Mouse (Mus musculus) forebrain, embryonic 11.5 days (tissue): Measurements from ENCODE around the gene Syt9. TPM values are rescaled to one million over a fixed set of nuclear protein-coding genes. Genes with fewer than 3 reads are reported as not detected.

Source experiments
- ATAC-seq: fragments of 200-750 bp; cut with Nextera tagmentation; replicated peaks from 2 replicates; pipeline ENCODE4 v1.8.0; 2017; ENCODE audit warnings: moderate TSS enrichment; ENCODE audit not compliant: low FRiP score
- DNase-seq: peaks from one replicate; pipeline ENCODE4 v3.0.0-alpha.2; 2017; ENCODE audit warnings: low spot score
- H3K27ac ChIP-seq: fragments of 300-500 bp; sonication (generic); 2 replicates; pipeline ENCODE4 v1.5.1; 2014; ENCODE audit warnings: low read depth, low read length
- H3K27me3 ChIP-seq: fragments of 300-500 bp; sonication (generic); 2 replicates; pipeline ENCODE4 v1.6.1; 2014; ENCODE audit warnings: mild to moderate bottlenecking, low read length, mixed read lengths; ENCODE audit not compliant: control insufficient read depth, insufficient read depth
- H3K36me3 ChIP-seq: fragments of 300-500 bp; sonication (generic); 2 replicates; pipeline ENCODE4 v1.6.1; 2014; ENCODE audit warnings: mild to moderate bottlenecking, low read length, moderate library complexity, mixed read lengths; ENCODE audit not compliant: control insufficient read depth, insufficient read depth
- H3K4me1 ChIP-seq: fragments of 300-500 bp; sonication (generic); replicated peaks from 2 replicates; pipeline ENCODE4 v1.6.1; 2014; ENCODE audit warnings: low read length, mixed read lengths; ENCODE audit not compliant: control insufficient read depth, insufficient read depth
- H3K4me2 ChIP-seq: fragments of 300-500 bp; sonication (generic); 2 replicates; pipeline ENCODE4 v1.6.1; 2014; ENCODE audit warnings: low read depth, mild to moderate bottlenecking, low read length, moderate library complexity, mixed read lengths; ENCODE audit not compliant: severe bottlenecking
- H3K4me3 ChIP-seq: fragments of 300-500 bp; sonication (generic); 2 replicates; pipeline ENCODE4 v1.5.1; 2014; ENCODE audit warnings: low read depth, low read length
- H3K9ac ChIP-seq: fragments of 300-500 bp; sonication (generic); 2 replicates; pipeline ENCODE4 v1.6.1; 2014; ENCODE audit warnings: low read length
- H3K9me3 ChIP-seq: fragments of 300-500 bp; sonication (generic); 2 replicates; pipeline ENCODE4 v1.6.1; 2016; ENCODE audit warnings: low read length, mixed read lengths; ENCODE audit not compliant: control insufficient read depth
- WGBS: fragments of 180-500 bp; shearing (Covaris S2); extraction: QIAGEN DNeasy Blood & Tissue Kit; methylation state at CpG from one replicate; pipeline ENCODE4 v1.1.7; 2014; 5-methylcytosine and 5-hydroxymethylcytosine counted together
- polyA plus RNA-seq: library from polyadenylated mRNA; unstranded; fragments of >200 nt; fragmentation: Nextera tagmentation; extraction: Ambion mirVana; gene quantifications from 2 replicates; pipeline ENCODE4 v1.2.1, GENCODE M21; 2014

Syt9 gene
- polyA plus RNA-seq, 1 experiment from 2014 or later, result 5.6 TPM

- Histone ChIP-seq H3K36me3 (no peaks in the 10 kb centered on the region), H3K27ac (no peak overlapping the region), H3K4me2 (no peak overlapping the region), H3K9ac (no peak overlapping the region), H3K4me3 (no peak overlapping the region), H3K4me1 (no peaks in the 10 kb centered on the region), H3K27me3 (no peaks in the 10 kb centered on the region), H3K9me3 (no peaks in the 10 kb centered on the region)
- no peak for ATAC-seq
- DNase-seq, result no peak
- WGBS, result 97% methylated on average over 3 of the region's 3 CpGs
These were observed 66.9 kb downstream of the Syt9 start for GRCm38 (mm10) chr7:107437381-107437780.

GRCm38 (mm10) chr7:107444579-107444978 lies 74.1 kb downstream of the Syt9 start:
- H3K4me2 ChIP-seq, result no peak overlapping the region
- no peaks in the 10 kb centered on the region for H3K9me3 ChIP-seq
- ATAC-seq, result no peak

GRCm38 (mm10) chr7:107454660-107455059 lies 84.1 kb downstream of the Syt9 start:
- H3K27ac ChIP-seq, result no peak overlapping the region

More at GRCm38 (mm10) chr7:107444579-107444978, 74.1 kb downstream of the Syt9 start:
- no peaks in the 10 kb centered on the region for H3K27me3 ChIP-seq
- no peaks in the 10 kb centered on the region for H3K36me3 ChIP-seq
- H3K9ac ChIP-seq, result no peak overlapping the region
- no peak overlapping the region for H3K4me3 ChIP-seq
- DNase-seq, result no peak
- H3K4me1 ChIP-seq, result no peaks in the 10 kb centered on the region
- no peak overlapping the region for H3K27ac ChIP-seq

GRCm38 (mm10) chr7:107455118-107455521 lies 84.6 kb downstream of the Syt9 start:
- Histone ChIP-seq H3K9me3 (no peaks in the 10 kb centered on the region), H3K9ac (no peak overlapping the region), H3K4me1 (no peaks in the 10 kb centered on the region), H3K27me3 (no peaks in the 10 kb centered on the region), H3K4me3 (no peak overlapping the region), H3K4me2 (no peak overlapping the region), H3K27ac (no peak overlapping the region), H3K36me3 (no peaks in the 10 kb centered on the region)
- 84% methylated on average over 5 of the region's 5 CpGs for WGBS
- ATAC-seq (no peak), DNase-seq (no peak)

More at GRCm38 (mm10) chr7:107454660-107455059, 84.1 kb downstream of the Syt9 start:
- Histone ChIP-seq H3K4me3 (no peak overlapping the region), H3K36me3 (no peaks in the 10 kb centered on the region), H3K9me3 (no peaks in the 10 kb centered on the region), H3K4me2 (no peak overlapping the region), H3K9ac (no peak overlapping the region), H3K4me1 (no peaks in the 10 kb centered on the region), H3K27me3 (no peaks in the 10 kb centered on the region)
- ATAC-seq, result no peak
- 86% methylated on average over 2 of the region's 2 CpGs for WGBS
- no peak for DNase-seq

GRCm38 (mm10) chr7:107461167-107461566 lies 90.6 kb downstream of the Syt9 start:
- Histone ChIP-seq H3K4me3 (no peak overlapping the region), H3K36me3 (no peaks in the 10 kb centered on the region), H3K27me3 (no peaks in the 10 kb centered on the region), H3K27ac (no peak overlapping the region), H3K4me2 (no peak overlapping the region), H3K9me3 (no peaks in the 10 kb centered on the region), H3K4me1 (no peaks in the 10 kb centered on the region), H3K9ac (no peak overlapping the region)
- ATAC-seq (no peak), DNase-seq (no peak)
- 79% methylated on average over 4 of the region's 4 CpGs for WGBS

- Histone ChIP-seq H3K9ac (no peak overlapping the region), H3K9me3 (no peaks in the 10 kb centered on the region), H3K4me2 (no peak overlapping the region), H3K27me3 (no peaks in the 10 kb centered on the region), H3K4me3 (no peak overlapping the region), H3K36me3 (no peaks in the 10 kb centered on the region), H3K27ac (no peak overlapping the region), H3K4me1 (no peaks in the 10 kb centered on the region)
- DNase-seq (no peak), ATAC-seq (no peak)
- WGBS, result 62% methylated on average over 1 of the region's 1 CpGs
These were observed 91.3 kb downstream of the Syt9 start for GRCm38 (mm10) chr7:107461699-107462440.

- Histone ChIP-seq H3K27ac (no peak overlapping the region), H3K4me2 (no peak overlapping the region), H3K9ac (no peak overlapping the region), H3K9me3 (no peaks in the 10 kb centered on the region), H3K36me3 (no peaks in the 10 kb centered on the region), H3K4me3 (no peak overlapping the region), H3K4me1 (no peaks in the 10 kb centered on the region), H3K27me3 (no peaks in the 10 kb centered on the region)
- 66% methylated on average over 3 of the region's 3 CpGs for WGBS
- ATAC-seq (no peak), DNase-seq (no peak)
These were observed 92.4 kb downstream of the Syt9 start for GRCm38 (mm10) chr7:107462962-107463361.

GRCm38 (mm10) chr7:107465081-107465480 lies 94.6 kb downstream of the Syt9 start:
- 84% methylated on average over 3 of the region's 3 CpGs for WGBS
- DNase-seq (no peak), ATAC-seq (no peak)
- H3K4me2 ChIP-seq, result no peak overlapping the region
- H3K9me3 ChIP-seq, result no peaks in the 10 kb centered on the region
- no peaks in the 10 kb centered on the region for H3K4me1 ChIP-seq
- H3K36me3 ChIP-seq, result no peaks in the 10 kb centered on the region
- H3K9ac ChIP-seq, result no peak overlapping the region
- H3K4me3 ChIP-seq, result no peak overlapping the region
- H3K27me3 ChIP-seq, result no peaks in the 10 kb centered on the region
- no peak overlapping the region for H3K27ac ChIP-seq
